Mouse (Mus musculus) c-Kit-positive CD71-positive TER-119-positive erythroid progenitor cells, embryonic 14.5 days (primary cell): ENCODE data around the gene Pitpna.
"Not testable (repeated sequence)": the region's sequence is repeated elsewhere in the genome, so short reads cannot be mapped to it uniquely, and the experiment has no call there.

ENCODE experiments used
- DNase-seq: peaks from one replicate; pipeline ENCODE4 v3.0.0-alpha.2; 2013; ENCODE audit warnings: low spot score

Pitpna gene

GRCm38 (mm10) chr11:75587493-75588284 is at the start of gene Pitpna:
TSS of gene Pitpna (plus strand) at chr11:75588097.
- peak; percentile 86 for DNase-seq

DNA sequence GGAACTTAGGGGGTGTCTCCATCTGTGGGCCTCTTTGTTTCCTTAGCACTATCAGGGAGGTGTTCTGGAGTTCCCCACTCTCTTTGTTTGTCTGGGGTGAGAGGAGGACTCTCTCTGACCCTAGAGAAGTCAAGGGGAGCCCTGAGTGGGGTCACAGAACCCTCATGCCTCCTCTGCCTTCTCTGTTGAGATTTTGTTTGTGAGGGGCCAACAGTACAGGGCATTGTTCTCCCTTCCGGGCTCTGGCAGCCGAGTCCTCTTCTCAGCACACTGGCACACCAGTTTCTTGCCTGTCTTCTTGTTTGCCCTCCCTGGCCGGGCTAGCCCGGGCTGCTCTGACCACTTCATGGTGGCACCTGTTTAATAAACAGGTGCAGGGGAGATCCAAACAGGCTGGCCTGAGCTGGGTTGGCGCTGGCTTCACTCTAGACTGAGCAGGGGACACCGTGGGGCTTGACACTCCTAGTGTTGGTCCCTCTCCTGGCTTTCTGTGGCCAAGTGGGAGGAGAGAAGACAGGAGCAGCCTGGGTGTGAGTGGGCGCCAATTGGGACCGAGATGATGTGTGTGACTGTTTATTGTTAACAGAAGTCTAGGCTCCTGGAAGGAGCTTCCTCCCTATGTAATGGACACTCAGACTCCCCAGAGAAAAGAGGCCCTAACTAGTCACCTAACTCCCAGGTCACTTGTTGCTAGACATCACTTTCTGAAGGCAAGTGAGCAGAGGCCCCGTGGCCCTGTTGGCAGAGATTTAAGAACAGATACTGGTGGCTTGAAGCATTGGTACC is 49.5 kb upstream of the Pitpna start:
- DNase-seq = no peak

DNA sequence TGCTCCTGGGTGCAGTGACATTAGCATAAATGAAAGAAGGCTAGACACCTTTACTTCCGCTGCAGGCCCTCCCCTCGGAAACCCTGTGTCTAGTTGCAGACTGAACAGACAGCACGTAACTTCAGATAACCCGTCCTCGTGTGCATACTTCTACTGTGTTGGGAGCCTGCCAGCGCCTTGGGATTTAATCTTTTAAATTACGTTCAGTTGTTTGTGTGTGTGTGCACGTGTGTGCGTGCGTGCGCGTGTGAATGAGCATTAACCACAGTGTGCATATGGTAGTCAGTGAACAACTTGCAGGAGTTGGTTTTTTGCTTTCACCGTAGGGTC is 49.0 kb upstream of the Pitpna start:
- no peak for DNase-seq

DNA sequence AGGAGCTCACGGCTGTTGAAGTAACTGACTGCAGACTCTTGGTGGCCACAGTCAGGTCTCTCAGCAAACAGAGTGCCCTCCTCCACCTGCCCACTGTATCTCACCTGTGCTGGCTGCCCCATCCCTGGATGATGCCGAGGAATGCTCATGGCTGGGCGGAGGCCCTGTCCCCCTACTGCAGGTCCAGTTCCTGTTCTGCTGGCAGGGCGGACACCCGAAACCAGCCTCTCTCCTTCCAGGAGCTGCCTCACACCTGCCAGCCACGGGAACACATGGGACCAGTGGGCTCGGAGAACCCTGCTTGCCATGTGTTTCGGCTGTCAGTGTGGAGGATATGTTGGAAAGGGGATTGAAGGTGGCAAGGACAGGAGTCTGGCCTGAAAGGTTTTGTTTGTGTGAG is 47.7 kb upstream of the Pitpna start:
- no peak for DNase-seq

- no peak for DNase-seq
Measured at GRCm38 (mm10) chr11:75540710-75541581, 47.0 kb upstream of the Pitpna start.

DNA sequence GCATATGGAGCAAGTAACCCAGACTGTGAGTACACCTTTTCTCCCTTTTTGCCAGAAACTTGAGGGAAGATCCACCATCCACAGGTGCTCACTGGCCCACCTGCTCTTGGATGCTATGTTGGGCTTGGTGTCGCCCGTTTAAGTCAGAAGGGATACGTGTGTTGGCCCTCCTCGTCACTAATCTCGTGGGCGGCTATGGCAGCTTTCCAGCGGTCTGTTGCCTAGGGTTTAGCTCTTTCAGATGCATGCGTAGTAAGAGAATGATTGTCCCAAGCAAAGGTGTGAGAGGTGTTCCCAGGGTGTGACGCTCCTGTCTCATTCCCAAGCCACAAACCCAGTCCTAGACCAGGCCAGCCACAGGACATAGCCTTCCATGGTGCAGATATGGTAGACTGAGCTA is 43.2 kb upstream of the Pitpna start:
- no peak for DNase-seq

- DNase-seq = peak; percentile 66
Measured at GRCm38 (mm10) chr11:75546057-75546456, 41.8 kb upstream of the Pitpna start.

- no peak for DNase-seq
Measured at GRCm38 (mm10) chr11:75549658-75550111, 38.2 kb upstream of the Pitpna start.

- no peak for DNase-seq
Measured at GRCm38 (mm10) chr11:75550200-75550946, 37.5 kb upstream of the Pitpna start.

DNA sequence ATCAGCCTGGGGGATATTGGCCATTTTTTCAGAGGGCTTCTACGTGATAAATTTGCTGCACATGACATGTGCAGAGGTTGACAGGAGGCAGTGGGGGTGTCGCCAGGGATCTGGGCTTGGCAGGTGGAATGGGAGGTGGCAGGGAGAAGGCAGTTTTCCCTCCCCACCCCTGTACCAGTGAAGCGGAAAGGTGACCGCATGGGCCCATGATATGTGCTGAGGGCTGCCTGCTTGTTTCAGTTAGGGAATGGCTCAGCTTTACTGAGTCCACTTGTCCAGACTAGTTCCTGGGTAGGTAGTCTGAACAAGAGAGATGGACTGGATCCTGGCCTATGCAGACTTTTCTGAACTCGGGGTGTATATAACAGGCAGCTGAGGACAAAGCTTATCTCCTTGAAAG is 36.6 kb upstream of the Pitpna start:
- DNase-seq = no peak

- DNase-seq = no peak
Measured at GRCm38 (mm10) chr11:75551961-75552441, 35.9 kb upstream of the Pitpna start.

- DNase-seq = no peak
Measured at GRCm38 (mm10) chr11:75552906-75553482, 34.9 kb upstream of the Pitpna start.

DNA sequence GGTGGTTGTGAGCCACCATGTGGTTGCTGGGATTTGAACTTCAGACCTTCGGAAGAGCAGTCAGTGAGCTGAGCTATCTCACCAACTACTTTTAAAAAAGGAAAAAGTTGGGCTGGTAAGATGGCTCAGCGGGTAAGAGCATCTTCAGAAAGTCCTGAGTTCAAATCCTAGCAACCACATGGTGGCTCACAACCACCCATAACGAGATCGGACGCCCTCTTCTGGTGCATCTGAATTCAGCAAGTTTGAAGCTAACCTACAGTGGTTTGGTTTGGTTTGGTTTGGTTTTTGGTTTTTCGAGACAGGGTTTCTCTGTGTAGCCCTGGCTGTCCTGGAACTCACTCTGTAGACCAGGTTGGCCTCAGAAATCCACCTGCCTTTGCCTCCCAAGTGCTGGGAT is 31.9 kb upstream of the Pitpna start:
- not testable (repeated sequence) for DNase-seq

GRCm38 (mm10) chr11:75557142-75557541 is 30.8 kb upstream of the Pitpna start:
- DNase-seq = no peak

DNA sequence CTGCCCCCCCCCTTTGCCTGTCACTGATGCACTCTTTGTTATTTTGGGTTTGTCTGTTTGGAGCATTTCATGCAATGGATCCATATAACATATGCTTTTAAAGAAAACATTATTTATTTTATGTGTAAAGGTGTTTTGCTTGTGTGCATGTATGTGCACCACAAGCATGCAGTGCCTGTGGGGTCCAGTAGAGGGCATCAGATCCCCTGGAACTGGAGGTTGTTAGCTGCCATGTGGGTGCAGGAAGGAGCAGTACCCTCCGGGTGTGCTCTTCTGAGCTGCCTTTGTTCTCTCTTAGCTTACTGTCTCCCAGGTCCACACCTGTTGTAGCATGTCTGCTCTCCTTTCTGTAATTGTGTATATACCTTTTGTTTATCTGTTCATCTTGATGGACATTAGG is 29.8 kb upstream of the Pitpna start:
- DNase-seq = no peak

GRCm38 (mm10) chr11:75559870-75560504 is 27.9 kb upstream of the Pitpna start:
- DNase-seq = no peak

DNA sequence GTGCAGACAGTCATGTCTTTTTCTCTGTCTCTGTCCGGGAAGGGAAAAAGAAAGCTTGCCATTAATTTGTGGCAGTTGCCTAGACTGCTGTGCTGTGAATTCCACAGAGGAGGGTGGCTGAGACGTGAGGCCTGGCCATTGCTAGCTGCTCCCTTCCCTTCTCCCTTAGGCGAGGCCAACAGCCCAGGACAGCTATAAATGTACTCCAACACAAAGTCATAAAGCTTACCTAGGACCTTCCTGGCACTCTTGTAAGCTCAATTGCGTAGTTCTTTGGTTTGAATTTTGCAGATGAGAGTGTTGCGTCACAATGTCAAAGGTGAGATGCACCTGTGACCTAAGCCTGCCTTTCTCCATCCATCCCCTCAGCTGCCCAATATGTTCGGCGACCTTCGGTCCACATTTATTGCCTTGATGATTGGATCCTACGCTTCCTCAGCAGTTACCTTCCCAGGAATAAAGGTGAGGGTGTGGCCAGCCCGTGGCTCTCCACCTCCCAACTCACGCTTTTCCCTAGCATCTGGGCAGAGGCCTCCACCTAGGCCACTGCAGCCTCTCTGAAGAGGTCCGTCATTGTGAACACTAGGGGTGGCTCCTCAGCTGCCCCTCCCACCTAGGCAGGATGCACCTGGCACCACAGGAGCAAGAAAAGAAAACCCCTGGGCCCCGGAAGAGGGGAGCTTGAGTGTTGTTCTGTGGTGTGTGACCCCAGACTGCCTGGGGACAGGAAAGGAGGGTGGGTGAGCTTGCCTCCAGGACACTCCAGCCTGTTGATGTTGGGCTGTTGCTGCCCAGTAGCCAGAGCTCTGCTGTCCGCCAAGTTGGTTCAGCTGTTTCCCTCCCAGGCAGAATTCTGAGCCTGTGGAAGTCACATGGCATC is 27.1 kb upstream of the Pitpna start:
- no peak for DNase-seq

- DNase-seq = no peak
Measured at GRCm38 (mm10) chr11:75561410-75561791, 26.5 kb upstream of the Pitpna start.

DNA sequence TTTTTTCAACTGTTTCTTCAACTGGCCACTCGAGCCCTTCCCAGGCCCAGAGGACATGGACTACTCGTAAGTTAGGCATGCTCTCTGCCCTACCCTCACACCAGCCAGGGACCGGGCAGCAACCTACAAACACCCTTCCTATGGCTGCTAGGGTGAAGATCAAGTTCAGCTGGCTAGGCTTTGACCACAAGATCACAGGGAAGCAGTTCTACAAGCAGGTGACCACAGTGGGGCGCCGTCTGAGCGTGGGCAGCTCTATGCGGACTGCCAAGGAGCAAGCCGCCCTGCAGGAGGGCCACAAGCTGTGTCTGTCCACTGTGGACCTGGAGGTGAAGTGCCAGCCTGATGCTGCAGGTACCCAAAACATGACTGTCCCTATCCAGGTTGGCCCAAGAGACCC is 25.1 kb upstream of the Pitpna start:
- DNase-seq = no peak
